Mouse (Mus musculus): ENCODE results near the gene Fev.
A peak's percentile ranks its signal among the peaks of the same experiment; 100 is the strongest.

The Fev gene

DNA sequence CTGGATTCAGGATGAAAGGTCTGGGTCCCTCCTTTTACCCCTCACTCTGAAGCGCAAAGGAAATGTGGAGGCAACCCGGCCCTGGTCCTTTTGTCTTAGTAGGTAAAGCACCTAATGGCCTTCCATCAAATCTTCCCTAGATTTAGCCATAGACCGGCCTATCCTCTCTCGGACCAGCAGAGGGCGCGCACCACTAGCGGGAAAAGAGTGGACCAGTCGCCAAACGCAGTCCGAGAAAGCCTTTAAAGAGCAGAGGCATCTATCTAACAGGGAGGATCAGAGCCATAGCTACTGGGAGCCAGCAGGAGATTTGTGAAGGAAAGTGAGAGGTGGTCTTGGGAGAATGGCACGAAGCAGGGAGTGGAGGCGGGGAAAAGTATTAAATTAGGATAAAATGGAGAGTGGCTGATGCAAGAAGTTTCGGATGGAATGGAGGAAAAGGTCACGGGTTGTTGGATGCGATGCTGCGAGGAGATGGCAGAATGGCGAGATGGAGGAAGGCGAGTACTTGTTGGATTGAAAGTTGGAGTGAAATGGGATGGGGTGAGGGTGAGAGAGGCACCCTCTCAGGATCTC, 4.3 kb downstream of the Fev start:
- peak; percentile 54 for DNase-seq (ENCODE audit: inconsistent ontology term)

DNA sequence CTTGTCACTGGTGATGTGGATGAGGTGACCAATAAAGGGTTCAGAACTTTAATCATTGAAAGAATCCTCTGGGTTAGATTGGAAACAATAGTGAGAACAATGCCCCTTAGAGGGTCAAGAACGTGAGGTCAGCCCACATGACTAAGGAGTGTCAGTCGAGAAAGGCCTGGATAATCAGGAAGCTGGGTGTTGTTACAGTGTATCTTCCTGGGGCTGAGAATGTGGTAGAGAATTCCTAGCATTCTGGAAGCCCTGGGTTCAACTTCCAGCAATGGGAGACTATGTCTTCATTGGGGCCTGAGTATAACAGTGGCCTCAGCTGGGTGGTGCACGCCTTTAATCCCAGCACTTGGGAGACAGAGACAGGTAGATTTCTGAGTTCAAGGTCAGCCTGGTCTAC, 8.0 kb downstream of the Fev start:
- DNase-seq (ENCODE audit: inconsistent ontology term): no peak

GRCm38 (mm10) chr1:74872218-74872617, 13.0 kb downstream of the Fev start:
- DNase-seq (ENCODE audit: inconsistent ontology term): no peak

DNA sequence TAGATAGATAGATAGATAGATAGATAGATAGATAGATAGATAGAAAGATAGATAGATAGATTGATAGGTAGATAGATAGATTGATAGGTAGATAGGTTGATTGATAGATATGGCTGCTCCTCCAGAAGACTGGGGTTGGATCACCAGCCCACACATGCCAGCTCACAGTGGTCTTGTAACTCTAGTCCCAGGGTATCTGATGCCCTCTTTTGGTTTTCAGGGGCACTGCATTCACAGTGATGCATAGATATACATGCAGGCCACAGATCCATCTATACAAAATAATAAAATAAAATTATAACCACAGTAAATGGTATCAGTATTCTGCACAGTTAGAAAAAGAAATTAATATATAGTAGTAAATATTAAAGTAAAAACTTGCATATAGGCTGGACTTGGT, 23.4 kb downstream of the Fev start:
- DNase-seq (ENCODE audit: inconsistent ontology term): no peak

- no peak for DNase-seq (ENCODE audit: inconsistent ontology term)
Observed at GRCm38 (mm10) chr1:74859223-74859984, 25.8 kb downstream of the Fev start.

- no peak for DNase-seq (ENCODE audit: inconsistent ontology term)
Observed at GRCm38 (mm10) chr1:74858805-74859204, 26.4 kb downstream of the Fev start.

DNA sequence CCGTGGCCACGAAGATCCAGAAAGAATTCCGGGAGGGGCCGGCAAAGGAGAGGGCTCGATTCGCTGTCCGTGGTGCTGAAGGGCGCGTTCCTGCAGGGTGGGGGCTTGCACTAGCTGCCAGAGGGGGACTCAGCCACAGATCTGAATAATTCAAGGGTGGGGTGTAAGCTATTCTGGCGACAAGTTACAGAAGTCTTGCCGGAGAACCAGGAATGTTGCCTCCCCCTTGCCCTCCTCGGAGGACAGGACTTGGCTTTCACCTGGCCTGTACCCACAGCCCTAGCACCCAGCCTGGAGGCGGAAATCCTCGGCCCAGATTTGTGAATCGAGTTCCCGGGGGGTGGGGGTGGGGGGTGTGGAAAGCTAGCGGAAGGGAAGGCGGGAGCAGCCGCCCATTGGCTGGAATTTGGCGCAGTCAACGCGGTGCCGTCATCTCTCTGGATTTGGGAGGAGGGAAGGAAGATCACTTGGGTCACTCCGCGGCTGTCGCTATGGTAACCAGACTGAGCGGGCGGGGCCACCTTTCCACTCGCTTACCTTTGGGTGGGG, 27.0 kb downstream of the Fev start:
- DNase-seq (ENCODE audit: inconsistent ontology term): peak; percentile 91

GRCm38 (mm10) chr1:74857677-74858076, 27.5 kb downstream of the Fev start:
- no peak for DNase-seq (ENCODE audit: inconsistent ontology term)

GRCm38 (mm10) chr1:74857201-74857600, 28.0 kb downstream of the Fev start:
- DNase-seq (ENCODE audit: inconsistent ontology term): no peak

- DNase-seq (ENCODE audit: inconsistent ontology term): no peak
Observed at GRCm38 (mm10) chr1:74856791-74857190, 28.4 kb downstream of the Fev start.

- DNase-seq (ENCODE audit: inconsistent ontology term): no peak
Observed at GRCm38 (mm10) chr1:74856439-74856720, 28.8 kb downstream of the Fev start.

- no peak for DNase-seq (ENCODE audit: inconsistent ontology term)
Observed at GRCm38 (mm10) chr1:74855651-74856438, 29.4 kb downstream of the Fev start.

- no peak for DNase-seq (ENCODE audit: inconsistent ontology term)
Observed at GRCm38 (mm10) chr1:74855156-74855555, 30.1 kb downstream of the Fev start.

DNA sequence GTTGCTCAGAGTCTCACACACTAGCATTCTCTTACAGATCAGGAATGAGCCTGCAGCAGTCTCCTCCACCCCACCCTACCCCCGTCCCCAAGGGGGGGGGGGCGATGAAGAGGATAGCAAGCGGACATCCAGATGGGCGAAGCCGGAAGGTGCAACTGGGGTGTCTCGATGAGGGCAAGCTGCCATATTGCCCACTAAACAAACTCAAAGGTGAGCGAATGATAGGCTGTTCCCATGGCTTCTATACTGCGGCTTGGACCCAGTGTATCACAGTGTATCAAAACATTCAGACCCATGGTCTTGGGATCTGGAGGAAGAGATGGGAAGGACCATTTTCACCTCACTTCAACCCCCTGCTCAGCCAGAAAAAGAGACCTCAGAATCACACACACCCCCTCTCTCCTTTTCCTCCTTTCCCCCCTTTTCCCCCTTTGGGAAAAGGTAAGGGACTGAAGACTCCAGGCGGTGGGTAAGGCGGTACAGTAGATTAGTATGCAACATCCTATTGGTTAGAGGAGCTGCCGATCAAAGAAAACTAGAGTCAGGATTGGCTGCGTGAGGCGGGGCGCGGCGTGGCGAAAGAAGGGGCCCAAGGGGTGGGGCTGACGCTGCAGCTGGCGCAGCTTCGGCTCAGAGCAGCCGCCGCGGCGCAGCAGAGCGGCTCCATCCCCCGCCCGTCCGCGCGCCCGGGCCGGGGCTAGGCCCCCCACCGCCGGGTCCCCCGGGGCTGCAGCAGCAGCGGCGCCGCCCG, 30.7 kb downstream of the Fev start, which contains the start of gene Cdk5r2:
Gene Cdk5r2 (plus strand): TSS at position 629 of the 751 bp plus-strand sequence.
- DNase-seq (ENCODE audit: inconsistent ontology term): peak; percentile 92

DNA sequence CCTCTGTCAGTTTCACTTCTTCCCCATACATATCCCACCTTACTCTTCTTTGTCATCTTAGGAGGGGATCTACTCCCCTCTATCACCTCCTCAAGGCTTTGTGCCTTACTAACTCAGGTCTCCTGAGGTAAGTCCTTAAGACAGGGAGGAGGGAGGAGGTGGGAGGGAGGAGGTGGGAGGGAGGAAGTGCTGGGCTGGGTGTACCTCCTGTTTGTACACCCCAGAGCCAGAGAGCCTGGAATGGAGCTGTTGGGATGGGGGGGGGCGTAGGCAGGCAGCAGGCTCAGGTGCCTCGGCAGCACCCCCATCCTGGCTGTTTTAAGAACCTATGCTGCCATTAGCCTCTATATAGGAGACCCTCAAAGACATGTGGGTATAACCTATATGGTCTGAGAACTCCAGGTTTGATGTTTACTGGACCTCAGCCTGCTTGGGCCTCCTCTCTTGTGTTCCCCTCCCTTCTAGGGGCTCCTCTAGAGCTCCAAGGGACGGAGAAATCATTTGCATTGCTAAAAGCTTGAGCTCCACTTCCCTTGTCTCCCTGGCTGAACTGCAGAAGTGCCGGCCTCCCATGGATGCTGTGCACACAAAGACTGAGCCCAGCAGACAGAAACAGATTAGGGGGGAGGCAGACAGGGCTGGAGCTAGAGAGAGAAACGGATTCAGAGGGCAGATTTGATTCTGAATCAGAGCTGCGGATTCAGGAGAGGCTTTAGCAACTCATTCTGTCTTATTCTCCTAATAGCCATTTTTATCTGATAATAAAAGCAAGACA, 34.0 kb downstream of the Fev start:
- DNase-seq (ENCODE audit: inconsistent ontology term): no peak

GRCm38 (mm10) chr1:74850251-74850650, 35.0 kb downstream of the Fev start:
- DNase-seq (ENCODE audit: inconsistent ontology term): no peak

- no peak for DNase-seq (ENCODE audit: inconsistent ontology term)
Observed at GRCm38 (mm10) chr1:74848946-74849345, 36.3 kb downstream of the Fev start.

- DNase-seq (ENCODE audit: inconsistent ontology term): no peak
Observed at GRCm38 (mm10) chr1:74846341-74846740, 38.9 kb downstream of the Fev start.

- DNase-seq (ENCODE audit: inconsistent ontology term): no peak
Observed at GRCm38 (mm10) chr1:74843090-74843489, 42.1 kb downstream of the Fev start.

GRCm38 (mm10) chr1:74833255-74833654, 52.0 kb downstream of the Fev start:
- DNase-seq (ENCODE audit: inconsistent ontology term): no peak

Measured in Muller cell, postnatal 12 days (primary cell).